Mouse (Mus musculus) spleen, adult 2 months (tissue): ENCODE results near the gene Ube2s.

Source experiments
- CTCF ChIP-seq: fragments of 200-500 bp; IDR thresholded peaks from 2 replicates; pipeline ENCODE4 v1.5.1; 2011; ENCODE audit warnings: mild to moderate bottlenecking, inconsistent platforms; ENCODE audit not compliant: insufficient read depth, insufficient read length, insufficient replicate concordance; ENCODE audit errors: extremely low read depth
- POLR2A ChIP-seq: fragments of 200-500 bp; IDR thresholded peaks from 2 replicates; pipeline ENCODE4 v1.6.1; 2011; ENCODE audit warnings: low read depth, low read length, inconsistent platforms

- TF ChIP-seq POLR2A, result no peak
- no peak for TF ChIP-seq CTCF
Observed at GRCm38 (mm10) chr7:4844245-4844916, 32.0 kb upstream of the Ube2s start, which contains the start of gene Shisa7.
